Mouse (Mus musculus) bone marrow, adult 2 months (tissue): ENCODE measurements at regions not wholly inside any gene's neighbourhood (a gene's known extent, or its start where the extent isn't known, plus 50 kb on each side); places are given as distances from the start of the nearest gene placed in this dataset.

ENCODE experiments used
- H3K27ac ChIP-seq: fragments of 200-500 bp; 2 replicates; pipeline ENCODE4 v1.5.1; 2012; ENCODE audit warnings: low read depth, mild to moderate bottlenecking, control low read depth, inconsistent platforms, low read length; ENCODE audit not compliant: control insufficient read depth, poor library complexity, insufficient read depth
- H3K4me1 ChIP-seq: fragments of 200-500 bp; 2 replicates; pipeline ENCODE4 v1.6.1; 2011; ENCODE audit warnings: low read length; ENCODE audit not compliant: control insufficient read depth, insufficient read depth
- H3K4me3 ChIP-seq: fragments of 200-500 bp; replicated peaks from 2 replicates; pipeline ENCODE3; 2011; ENCODE audit warnings: mild to moderate bottlenecking, low read depth, low read length, control low read depth; ENCODE audit not compliant: control insufficient read depth
- CTCF ChIP-seq: fragments of 200-500 bp; IDR thresholded peaks from 2 replicates; pipeline ENCODE4 v1.5.1; 2011; ENCODE audit warnings: low read length, control low read depth; ENCODE audit not compliant: control insufficient read depth, insufficient read depth
- POLR2A ChIP-seq: fragments of 200-500 bp; IDR thresholded peaks from 2 replicates; pipeline ENCODE4 v1.6.1; 2011; ENCODE audit warnings: low read depth, mild to moderate bottlenecking, control low read depth, low read length, borderline replicate concordance; ENCODE audit not compliant: control insufficient read depth
- WGBS: fragments of 180-500 bp; shearing (Covaris S2); methylation state at CpG from one replicate; pipeline ENCODE4 v1.1.7; 2018; 5-methylcytosine and 5-hydroxymethylcytosine counted together

DNA sequence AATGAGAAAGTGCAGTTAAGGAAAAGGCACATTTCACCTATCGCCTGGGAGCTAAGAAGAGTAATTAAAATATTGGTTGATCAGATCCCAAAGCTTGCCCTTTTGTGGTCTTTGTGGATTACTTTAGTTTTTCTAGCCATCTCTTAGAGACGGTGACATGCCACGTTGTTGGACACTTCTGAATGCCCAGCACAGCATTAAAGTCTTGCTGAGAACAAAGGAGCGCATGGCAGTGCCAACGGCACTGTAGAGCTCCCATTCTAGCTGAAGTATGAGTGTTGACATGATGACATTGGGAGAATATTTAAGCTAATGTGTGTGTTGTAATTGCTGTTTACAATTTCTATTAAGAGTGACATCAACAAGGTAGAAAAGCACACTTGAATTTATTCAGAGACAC is 424.6 kb downstream of the Ptprc start:
- Histone ChIP-seq H3K4me3 (no peak overlapping the region), H3K27ac (no peak overlapping the region; the same call in 1 of the 2 replicates), H3K4me1 (no peaks in the 10 kb centered on the region)
- 83% methylated on average over 5 of the region's 5 CpGs for WGBS
- TF ChIP-seq CTCF (no peak), POLR2A (no peak)

- 70% methylated on average over 2 of the region's 2 CpGs for WGBS
- Histone ChIP-seq H3K4me3 (no peak overlapping the region), H3K27ac (no peak overlapping the region), H3K4me1 (no peaks in the 10 kb centered on the region)
- TF ChIP-seq CTCF (no peak), POLR2A (no peak)
Observed at GRCm38 (mm10) chr1:137746129-137746528, 429.4 kb downstream of the Ptprc start.

DNA sequence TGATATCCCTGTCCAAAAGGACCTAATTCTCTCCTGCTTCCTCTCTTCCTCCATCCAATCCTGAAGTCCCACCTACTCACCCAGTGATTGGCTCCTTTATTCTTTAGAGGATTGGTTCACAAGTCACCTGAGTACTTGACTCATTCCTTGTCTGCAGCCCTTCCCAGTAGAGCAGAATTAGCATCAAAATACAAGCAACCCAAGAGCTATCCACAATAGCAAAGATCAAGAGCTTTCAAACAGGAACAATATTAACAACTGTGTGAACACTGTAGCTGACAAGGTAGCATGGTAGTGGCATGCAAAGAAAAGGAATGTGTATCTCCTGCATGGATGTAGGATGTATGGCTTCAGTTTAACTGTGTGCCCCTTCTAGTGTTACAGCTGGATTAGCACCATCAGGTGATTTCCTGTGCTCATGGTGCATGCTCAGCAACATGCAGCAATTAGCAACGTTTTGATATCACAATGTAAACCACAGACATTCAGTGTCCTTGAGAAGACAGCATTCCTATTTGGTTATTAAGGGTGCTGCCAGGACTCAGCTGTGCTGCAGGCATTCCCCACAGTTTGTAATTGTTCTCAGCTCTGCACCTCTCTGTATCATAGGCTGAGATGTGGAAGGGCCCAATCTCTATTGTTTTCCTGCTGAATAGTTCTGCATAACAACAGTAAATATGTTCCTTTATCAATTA is 437.2 kb downstream of the Ptprc start:
- Histone ChIP-seq H3K27ac (no peak overlapping the region), H3K4me3 (no peak overlapping the region), H3K4me1 (no peaks in the 10 kb centered on the region; the same call in 1 of the 2 replicates)
- 12% methylated on average over 1 of the region's 1 CpGs for WGBS
- no peak for TF ChIP-seq POLR2A
- no peak for TF ChIP-seq CTCF

GRCm38 (mm10) chr1:137703882-137704281 is 471.6 kb downstream of the Ptprc start:
- no peaks in the 10 kb centered on the region for H3K4me1 ChIP-seq
- TF ChIP-seq CTCF: no peak
- no peak for TF ChIP-seq POLR2A
- H3K4me3 ChIP-seq: no peak overlapping the region
- WGBS: 74% methylated on average over 3 of the region's 3 CpGs
- no peak overlapping the region for H3K27ac ChIP-seq

DNA sequence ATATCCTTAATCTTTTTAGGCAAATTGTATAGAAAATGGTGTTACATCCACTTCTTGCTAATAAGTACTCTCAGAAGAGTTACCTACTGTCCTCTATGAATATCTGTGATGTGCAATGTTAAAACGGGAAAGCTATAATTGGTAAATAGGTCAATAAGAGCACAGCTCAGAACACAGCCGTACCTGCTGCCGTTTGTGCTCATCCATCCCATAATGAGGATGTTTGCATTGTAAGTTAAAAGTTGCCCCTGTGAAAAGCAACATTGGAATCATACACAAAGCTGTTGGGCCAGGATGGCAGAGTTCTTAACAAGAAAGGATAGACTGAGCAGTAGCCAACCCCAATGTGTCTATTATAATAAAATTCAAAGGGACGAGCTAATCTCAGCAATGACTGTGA is 476.6 kb downstream of the Ptprc start:
- 92% methylated on average over 4 of the region's 4 CpGs for WGBS
- Histone ChIP-seq H3K4me3 (no peak overlapping the region), H3K4me1 (no peaks in the 10 kb centered on the region), H3K27ac (no peak overlapping the region)
- TF ChIP-seq POLR2A (no peak), CTCF (no peak)

GRCm38 (mm10) chr1:137697289-137697688 is 478.2 kb downstream of the Ptprc start:
- Histone ChIP-seq H3K4me1 (no peaks in the 10 kb centered on the region), H3K4me3 (no peak overlapping the region), H3K27ac (no peak overlapping the region)
- 83% methylated on average over 5 of the region's 5 CpGs for WGBS
- TF ChIP-seq CTCF (no peak), POLR2A (no peak)

- Histone ChIP-seq H3K4me1 (no peaks in the 10 kb centered on the region), H3K27ac (no peak overlapping the region), H3K4me3 (no peak overlapping the region)
- 71% methylated on average over 3 of the region's 3 CpGs for WGBS
- TF ChIP-seq POLR2A (no peak), CTCF (no peak)
Observed at GRCm38 (mm10) chr1:137696796-137697195, 478.7 kb downstream of the Ptprc start.

DNA sequence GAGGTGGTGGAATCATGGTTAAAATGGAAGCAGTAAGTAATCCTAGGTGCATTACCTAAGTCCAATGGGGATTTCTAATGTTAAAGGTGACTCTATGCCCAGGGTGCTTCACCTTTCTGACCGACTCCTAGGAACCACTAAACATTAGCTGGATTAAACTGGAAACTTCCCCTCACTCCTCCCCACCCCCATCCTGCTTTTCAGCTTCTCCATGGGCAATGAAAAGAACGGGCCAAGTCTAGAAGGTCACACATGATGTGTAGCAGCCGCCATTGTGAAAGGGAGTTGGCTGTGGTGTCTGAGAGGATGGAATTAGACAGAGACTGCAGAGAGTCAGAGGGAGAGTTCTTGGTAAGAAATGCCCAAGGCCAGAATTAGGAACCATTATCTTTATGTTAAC is 479.8 kb downstream of the Ptprc start:
- WGBS: 82% methylated on average over 3 of the region's 3 CpGs
- H3K4me3 ChIP-seq: no peak overlapping the region
- no peak overlapping the region for H3K27ac ChIP-seq
- H3K4me1 ChIP-seq: no peaks in the 10 kb centered on the region
- TF ChIP-seq CTCF (no peak), POLR2A (no peak)

DNA sequence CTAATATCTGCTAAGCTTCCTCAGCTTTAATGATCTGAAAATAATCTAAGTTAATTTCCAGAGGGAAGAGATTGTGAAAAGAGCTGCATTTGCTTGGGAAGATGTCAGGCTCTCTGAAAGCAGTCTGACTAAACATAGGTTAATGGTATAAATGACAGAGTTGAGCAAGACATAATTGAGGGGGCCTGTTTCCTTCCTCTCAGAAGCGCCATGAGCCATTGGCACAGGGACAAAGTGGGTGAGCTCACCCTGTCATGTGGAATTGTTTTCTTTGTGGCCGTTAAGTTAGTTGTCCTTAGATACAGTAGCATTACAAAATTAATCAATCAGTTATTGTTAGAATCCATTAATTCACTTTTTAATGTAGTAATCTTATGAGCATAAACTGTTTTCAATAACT is 483.0 kb downstream of the Ptprc start:
- H3K27ac ChIP-seq: no peak overlapping the region
- H3K4me1 ChIP-seq: no peaks in the 10 kb centered on the region
- TF ChIP-seq POLR2A (no peak), CTCF (no peak)
- WGBS: 22% methylated on average over 2 of the region's 2 CpGs
- no peak overlapping the region for H3K4me3 ChIP-seq
